Mouse (Mus musculus) embryonic facial prominence, embryonic 14.5 days (tissue): Measurements from ENCODE around the gene Aifm2. TPM values are rescaled to one million over a fixed set of nuclear protein-coding genes. Genes with fewer than 3 reads are reported as not detected.

Source experiments
- microRNA-seq: library from miRNA; unstranded; fragments of <30 nt; microRNA quantifications from one replicate; pipeline ENCODE4, GENCODE M21; 2016; ENCODE audit warnings: borderline number of aligned reads
- polyA plus RNA-seq: library from polyadenylated mRNA; unstranded; fragments of >200 nt; fragmentation: Nextera tagmentation; extraction: Ambion mirVana; gene quantifications from 2 replicates; pipeline ENCODE4 v1.2.1, GENCODE M21; 2014

Gene Aifm2
- polyA plus RNA-seq, 1 experiment from 2014 or later, result 13.8 TPM

Small RNA genes within 50 kb of the gene (microRNA-seq; reads per million reads assigned to microRNA genes)
- gene Mir5108, result not detected

Other genes starting within 250 kb of the Aifm2 start
- gene Lrrc20, start 239.5 kb upstream of the Aifm2 start, polyA plus RNA-seq, result 9.7 TPM in 2 replicates
- 0.06 and 0.08 TPM in 2 replicates for gene Npffr1, start 119.8 kb upstream of the Aifm2 start, polyA plus RNA-seq
- gene Ppa1, start 66.7 kb upstream of the Aifm2 start, polyA plus RNA-seq, result 158 and 162 TPM in 2 replicates
- 338 and 352 TPM in 2 replicates for gene Sar1a, start 35.0 kb upstream of the Aifm2 start, polyA plus RNA-seq
- gene Tysnd1, start 19.7 kb upstream of the Aifm2 start, polyA plus RNA-seq, result 33.4 and 36.3 TPM in 2 replicates
- 87.2 and 110 TPM in 2 replicates for gene H2afy2, start 68.9 kb downstream of the Aifm2 start, polyA plus RNA-seq